Mouse (Mus musculus): ENCODE measurements around the gene Nek3.

GRCm38 (mm10) chr8:22091568-22091967 lies 74.7 kb downstream of the Nek3 start:
- TF ChIP-seq CTCF (conservative IDR thresholded peaks at IDR 0.05; ENCODE audit: low read length) (0 out of 2 replicates have a peak, but pooled peaks have one; percentile 19), POU5F1 (IDR thresholded peaks at IDR 0.05; ENCODE audit: borderline replicate concordance, low read length) (no peak)

All from E14TG2a.4 (cell line).